Mouse (Mus musculus): Measurements from ENCODE around the gene Slc27a2.

GRCm38 (mm10) chr2:126546392-126546791 lies 5.8 kb upstream of the Slc27a2 start:
- TF ChIP-seq GATA1 (IDR thresholded peaks at IDR 0.05; ENCODE audit: low read length) (no peak), TAL1 (IDR thresholded peaks at IDR 0.05; ENCODE audit: low read length) (no peak)

Measured in erythroblast, embryonic 14.5 days (primary cell).